In the genomic region with DNA sequence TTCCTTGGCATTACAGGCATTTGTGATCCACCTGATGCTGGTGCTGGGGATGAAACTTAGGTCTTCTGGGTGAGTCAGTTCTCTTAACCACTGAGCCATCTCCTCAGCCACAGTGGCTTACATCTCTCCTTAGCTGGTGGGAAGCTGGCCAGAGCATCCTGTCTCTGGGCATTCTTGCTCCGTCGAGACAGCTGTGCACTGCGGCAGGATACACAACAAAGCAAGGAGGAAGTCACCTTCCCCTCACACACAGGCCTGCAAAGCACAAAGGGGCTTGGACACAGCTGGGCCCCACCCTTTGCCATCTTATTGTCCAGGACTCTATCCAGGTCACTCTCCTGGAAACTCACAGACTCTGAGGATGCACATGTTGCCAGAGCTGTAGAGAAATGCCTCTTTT, we compare ENCODE assay signal across 14 mouse cellular contexts. TPM values are rescaled to one million over a fixed set of nuclear protein-coding genes. Genes with fewer than 3 reads are reported as not detected.
A peak's percentile ranks its signal among the peaks of the same experiment; 100 is the strongest.
DNase-seq lines count a peak whose midpoint lies in the region; ATAC-seq and TF ChIP-seq lines count a peak whose summit lies in the region.
"Had no signal": no experiment of that assay in that cellular context is flagged by ENCODE, and none has a peak within 500 bp of the region (broad histone marks: within the 10 kb centered on the region; RNA-seq: fewer than 3 reads in every experiment).

No protein-coding gene starts in this region.

- no peak overlapping the region for H3K27ac ChIP-seq in lung, embryonic 14.5 days (ENCODE audit: low read depth)
- H3K27ac ChIP-seq in small intestine, adult 2 months (ENCODE audit: insufficient read depth, low read depth, low read length) = peak overlapping the region; percentile 65
- no peak overlapping the region for H3K27ac ChIP-seq in forebrain, embryonic 16.5 days (ENCODE audit: low read length)
- H3K27ac ChIP-seq: neural tube, embryonic 15.5 days had no signal

- DNase-seq in adrenal gland, postnatal 25 days = peak; percentile 21
- no peak for DNase-seq in adrenal gland, adult 18-20 months (ENCODE audit: low spot score in 2 of 2)
- peak; percentile 38 for DNase-seq in lung, embryonic 14.5 days
- DNase-seq in lung, adult 18-20 months = no peak
- peak; percentile 39 to 40 for DNase-seq in heart, postnatal 10 days
- no peak for DNase-seq in right cerebral cortex, postnatal 14 days
- DNase-seq: cerebellum, adult 18-20 months; spleen, adult 18-20 months had no signal

- peaks cover 6% of the 10 kb centered on the region for H3K4me1 ChIP-seq in lung, embryonic 14.5 days (ENCODE audit: insufficient read depth)
- H3K4me1 ChIP-seq in small intestine, adult 2 months (ENCODE audit: control insufficient read depth, insufficient read depth, insufficient read length, low read length) = peaks cover 75% of the 10 kb centered on the region
- H3K4me1 ChIP-seq in forebrain, embryonic 16.5 days (replicated peaks; ENCODE audit: control insufficient read depth, insufficient read depth, low read length) = no peaks in the 10 kb centered on the region
- H3K4me1 ChIP-seq: neural tube, embryonic 15.5 days had no signal

- intact Hi-C loops in heart, postnatal 10 days (cut with DNase I) = loop anchor here (2.0 kb wide), 1 partner anchor 19 kb away; the partner anchor contains the start of gene Irak2

- no peak for TF ChIP-seq CTCF in lung, embryonic 14.5 days (IDR thresholded peaks at IDR 0.05; ENCODE audit: low read depth)
- no peak for TF ChIP-seq CTCF in small intestine, adult 2 months (IDR thresholded peaks at IDR 0.05; ENCODE audit: extremely low read depth, insufficient read length, insufficient replicate concordance, low read depth, low read length)

- H3K27me3 ChIP-seq in lung, embryonic 14.5 days (ENCODE audit: insufficient read depth, low read length) = no peaks in the 10 kb centered on the region
- no peaks in the 10 kb centered on the region for H3K27me3 ChIP-seq in small intestine, adult 2 months (ENCODE audit: control insufficient read depth, insufficient read depth, low read length)
- H3K27me3 ChIP-seq in forebrain, embryonic 16.5 days (replicated peaks; ENCODE audit: control insufficient read depth, insufficient read depth, low read length) = no peaks in the 10 kb centered on the region
- H3K27me3 ChIP-seq: neural tube, embryonic 15.5 days had no signal

- no peak overlapping the region for H3K4me3 ChIP-seq in lung, embryonic 14.5 days (ENCODE audit: low read depth, low read length)
- no peak overlapping the region for H3K4me3 ChIP-seq in small intestine, adult 2 months (ENCODE audit: low read depth, low read length)
- no peak overlapping the region for H3K4me3 ChIP-seq in forebrain, embryonic 16.5 days (replicated peaks; ENCODE audit: low read length)
- H3K4me3 ChIP-seq: erythroblast, embryonic 14.5 days; neural tube, embryonic 15.5 days had no signal

- no peaks in the 10 kb centered on the region for H3K36me3 ChIP-seq in lung, embryonic 14.5 days (ENCODE audit: insufficient read depth)
- H3K36me3 ChIP-seq in small intestine, adult 2 months (ENCODE audit: control insufficient read depth, insufficient read depth, low read length) = peaks cover 14% of the 10 kb centered on the region
- H3K36me3 ChIP-seq in forebrain, embryonic 16.5 days (ENCODE audit: control insufficient read depth, insufficient read depth) = no peaks in the 10 kb centered on the region
- H3K36me3 ChIP-seq: neural tube, embryonic 15.5 days had no signal

- H3K9me3 ChIP-seq in lung, embryonic 14.5 days (ENCODE audit: low read depth, low read length) = no peaks in the 10 kb centered on the region
- no peaks in the 10 kb centered on the region for H3K9me3 ChIP-seq in forebrain, embryonic 16.5 days (ENCODE audit: control insufficient read depth, low read length)
- H3K9me3 ChIP-seq: neural tube, embryonic 15.5 days had no signal

- no peak overlapping the region for H3K4me2 ChIP-seq in lung, embryonic 14.5 days
- H3K4me2 ChIP-seq in forebrain, embryonic 16.5 days (ENCODE audit: low read length) = no peak overlapping the region
- H3K4me2 ChIP-seq: neural tube, embryonic 15.5 days had no signal

- TF ChIP-seq POLR2A in small intestine, adult 2 months (IDR thresholded peaks at IDR 0.05; ENCODE audit: low read depth, low read length) = no peak

- peak; percentile 26; the same call in 1 of the 2 replicates for ATAC-seq in lung, embryonic 14.5 days (ENCODE audit: insufficient read depth)
- ATAC-seq in forebrain, embryonic 16.5 days = no peak

- H3K9ac ChIP-seq in lung, embryonic 14.5 days = no peak overlapping the region
- H3K9ac ChIP-seq in forebrain, embryonic 16.5 days (replicated peaks; ENCODE audit: low read depth, low read length) = no peak overlapping the region
- H3K9ac ChIP-seq: neural tube, embryonic 15.5 days had no signal

- WGBS in lung, embryonic 14.5 days = 43% methylated on average over 3 of the region's 3 CpGs
- 49% methylated on average over 3 of the region's 3 CpGs for WGBS in small intestine, adult 2 months
- 46% methylated on average over 3 of the region's 3 CpGs for WGBS in forebrain, embryonic 16.5 days

RNA-seq across cellular contexts. Expression of gene Irak2, which starts 20.0 kb away (rescaled TPM):
- total RNA-seq in adrenal gland, postnatal 25 days (2021) = 13.8 and 17.1 TPM in 2 replicates
- total RNA-seq in adrenal gland, adult 18-20 months (2021) = 10 to 100 TPM; 17.1 to 51.5 TPM
- polyA plus RNA-seq in lung, embryonic 14.5 days (2014; fragmentation: Nextera tagmentation; extraction: Ambion mirVana) = 3.1 and 3.6 TPM in 2 replicates
- total RNA-seq in heart, postnatal 10 days (2021) = 10 to 100 TPM; 10.1 to 14.1 TPM
- 35.4 and 97.6 TPM in 2 replicates for polyA plus RNA-seq in small intestine, adult 2 months (2012; rRNA removed)
- polyA plus RNA-seq in forebrain, embryonic 16.5 days (2015; fragmentation: Nextera tagmentation; extraction: Ambion mirVana) = 1.4 and 1.5 TPM in 2 replicates

RNA-seq across cellular contexts. Expression of gene Vhl, which starts 34.5 kb away (rescaled TPM):
- total RNA-seq in adrenal gland, postnatal 25 days (2021) = 31.6 and 32.6 TPM in 2 replicates
- total RNA-seq in adrenal gland, adult 18-20 months (2021) = 10 to 100 TPM; 20.9 to 21.4 TPM
- polyA plus RNA-seq in lung, embryonic 14.5 days (2014; fragmentation: Nextera tagmentation; extraction: Ambion mirVana) = 42.2 and 42.7 TPM in 2 replicates
- 10 to 100 TPM; 11.6 to 18.1 TPM for total RNA-seq in heart, postnatal 10 days (2021)
- polyA plus RNA-seq in small intestine, adult 2 months (2012; rRNA removed) = 6.0 and 7.8 TPM in 2 replicates
- polyA plus RNA-seq in forebrain, embryonic 16.5 days (2015; fragmentation: Nextera tagmentation; extraction: Ambion mirVana) = 78.1 and 82.2 TPM in 2 replicates

RNA-seq across cellular contexts. Expression of gene Tatdn2, which starts 38.6 kb away (rescaled TPM):
- total RNA-seq in adrenal gland, postnatal 25 days (2021) = 49.5 and 50.7 TPM in 2 replicates
- total RNA-seq in adrenal gland, adult 18-20 months (2021) = 10 to 100 TPM; 50.4 to 63.2 TPM
- 1.2 and 1.5 TPM in 2 replicates for polyA plus RNA-seq in lung, embryonic 14.5 days (2014; fragmentation: Nextera tagmentation; extraction: Ambion mirVana)
- total RNA-seq in heart, postnatal 10 days (2021) = 10 to 100 TPM; 69.9 to 75.7 TPM
- polyA plus RNA-seq in small intestine, adult 2 months (2012; rRNA removed) = 11.3 and 16.6 TPM in 2 replicates
- 1.1 and 1.6 TPM in 2 replicates for polyA plus RNA-seq in forebrain, embryonic 16.5 days (2015; fragmentation: Nextera tagmentation; extraction: Ambion mirVana)

RNA-seq across cellular contexts. Expression of gene Brk1, which starts 53.7 kb away (rescaled TPM):
- 175 and 224 TPM in 2 replicates for total RNA-seq in adrenal gland, postnatal 25 days (2021)
- 100 to 1,000 TPM; 150 to 205 TPM for total RNA-seq in adrenal gland, adult 18-20 months (2021)
- 227 and 239 TPM in 2 replicates for polyA plus RNA-seq in lung, embryonic 14.5 days (2014; fragmentation: Nextera tagmentation; extraction: Ambion mirVana)
- total RNA-seq in heart, postnatal 10 days (2021) = 10 to 100 TPM; 92.4 to 94.8 TPM
- 36.4 and 71.2 TPM in 2 replicates for polyA plus RNA-seq in small intestine, adult 2 months (2012; rRNA removed)
- 231 and 240 TPM in 2 replicates for polyA plus RNA-seq in forebrain, embryonic 16.5 days (2015; fragmentation: Nextera tagmentation; extraction: Ambion mirVana)

RNA-seq across cellular contexts. Expression of gene Fancd2os, which starts 57.7 kb away (rescaled TPM):
- total RNA-seq in adrenal gland, postnatal 25 days (2021) = 0.70 TPM in 1 of 2 replicates, not detected in the other
- not detected for total RNA-seq in adrenal gland, adult 18-20 months (2021)
- 0.17 TPM in 1 of 2 replicates, not detected in the other for polyA plus RNA-seq in lung, embryonic 14.5 days (2014; fragmentation: Nextera tagmentation; extraction: Ambion mirVana)
- total RNA-seq in heart, postnatal 10 days (2021) = not detected
- polyA plus RNA-seq in small intestine, adult 2 months (2012; rRNA removed) = not detected in 2 replicates
- 0.19 TPM in 1 of 2 replicates, not detected in the other for polyA plus RNA-seq in forebrain, embryonic 16.5 days (2015; fragmentation: Nextera tagmentation; extraction: Ambion mirVana)
- total RNA-seq: left cerebral cortex, postnatal 10 days; megakaryocyte-erythroid progenitor cell, adult 5-6 weeks had no signal
- polyA plus RNA-seq: erythroblast, embryonic 14.5 days; neural tube, embryonic 15.5 days had no signal

Comparison
In these comparisons a context has a peak if more than half of its experiments do, and no peak if none do; other contexts are left out.
1. DNase-seq: peak in adrenal gland, postnatal 25 days (single experiment), lung, embryonic 14.5 days (single experiment) and heart, postnatal 10 days (2 of 2); none in adrenal gland, adult 18-20 months (0 of 2), lung, adult 18-20 months (0 of 2) and right cerebral cortex, postnatal 14 days (single experiment).